ENCODE assay signal across 12 mouse cellular contexts in genomic region chr6:87778294-87779173, GRCm38 (mm10). TPM values are rescaled to one million over a fixed set of nuclear protein-coding genes. Genes with fewer than 3 reads are reported as not detected.
DNase-seq lines count a peak whose midpoint lies in the region; ATAC-seq lines count a peak whose summit lies in the region.
"Had no signal": no experiment of that assay in that cellular context is flagged by ENCODE, and none has a peak within 500 bp of the region (broad histone marks: within the 10 kb centered on the region; RNA-seq: fewer than 3 reads in every experiment).

No protein-coding gene starts in this region.

- no peak for DNase-seq in frontal cortex, postnatal 10 days (ENCODE audit: low spot score in 2 of 2)
- DNase-seq in right cerebral cortex, adult 2 months (ENCODE audit: low spot score in 2 of 2): no peak
- no peak for DNase-seq in adrenal gland, postnatal 4 days (ENCODE audit: low spot score in 2 of 2)
- DNase-seq: gastrocnemius, postnatal 36 days had no signal

- H3K36me3 ChIP-seq in neural tube, embryonic 13.5 days: no peaks in the 10 kb centered on the region
- no peaks in the 10 kb centered on the region for H3K36me3 ChIP-seq in neural tube, embryonic 15.5 days
- H3K36me3 ChIP-seq in kidney, embryonic 16.5 days (ENCODE audit: insufficient read depth, low read length): no peaks in the 10 kb centered on the region
- H3K36me3 ChIP-seq in stomach, embryonic 15.5 days: no peaks in the 10 kb centered on the region
- H3K36me3 ChIP-seq: embryonic facial prominence, embryonic 13.5 days; lung, embryonic 15.5 days; neural tube, embryonic 12.5 days had no signal

- 80% methylated on average over 11 of the region's 11 CpGs for WGBS in neural tube, embryonic 13.5 days
- WGBS in neural tube, embryonic 15.5 days: 76% methylated on average over 11 of the region's 11 CpGs
- WGBS in kidney, embryonic 16.5 days: 57% methylated on average over 11 of the region's 11 CpGs
- WGBS in stomach, embryonic 15.5 days: 67% methylated on average over 11 of the region's 11 CpGs

- ATAC-seq in neural tube, embryonic 13.5 days (ENCODE audit: low read depth): no peak
- ATAC-seq in neural tube, embryonic 15.5 days (ENCODE audit: low FRiP score): no peak
- peak; percentile 46 for ATAC-seq in granulocyte monocyte progenitor cell, adult 5-6 weeks (replicated peaks; ENCODE audit: poor library complexity, severe bottlenecking)
- peak; percentile 42; the same call in 1 of the 2 replicates for ATAC-seq in kidney, embryonic 16.5 days (ENCODE audit: low FRiP score, low TSS enrichment)
- 0 out of 2 replicates have a peak, but pooled peaks have one; percentile 17 for ATAC-seq in stomach, embryonic 15.5 days (ENCODE audit: insufficient read depth, low FRiP score, low read depth)

- no peaks in the 10 kb centered on the region for H3K4me1 ChIP-seq in neural tube, embryonic 13.5 days (replicated peaks)
- H3K4me1 ChIP-seq in neural tube, embryonic 15.5 days: no peaks in the 10 kb centered on the region
- no peaks in the 10 kb centered on the region for H3K4me1 ChIP-seq in kidney, embryonic 16.5 days (ENCODE audit: insufficient read depth, low read length)
- peaks cover 6% of the 10 kb centered on the region; the same call in 1 of the 2 replicates for H3K4me1 ChIP-seq in stomach, embryonic 15.5 days
- H3K4me1 ChIP-seq: embryonic facial prominence, embryonic 13.5 days; neural tube, embryonic 12.5 days had no signal

- H3K4me2 ChIP-seq in neural tube, embryonic 13.5 days: no peak overlapping the region
- H3K4me2 ChIP-seq in neural tube, embryonic 15.5 days: no peak overlapping the region
- no peak overlapping the region for H3K4me2 ChIP-seq in kidney, embryonic 16.5 days (replicated peaks; ENCODE audit: low read depth, low read length)
- H3K4me2 ChIP-seq in stomach, embryonic 15.5 days: no peak overlapping the region
- H3K4me2 ChIP-seq: embryonic facial prominence, embryonic 13.5 days; lung, embryonic 15.5 days; neural tube, embryonic 12.5 days had no signal

- H3K9ac ChIP-seq in neural tube, embryonic 13.5 days: 0 out of 2 replicates have a peak overlapping the region, but pooled peaks have one; percentile 22
- H3K9ac ChIP-seq in neural tube, embryonic 15.5 days (replicated peaks): no peak overlapping the region
- no peak overlapping the region for H3K9ac ChIP-seq in kidney, embryonic 16.5 days (replicated peaks; ENCODE audit: low read length)
- no peak overlapping the region for H3K9ac ChIP-seq in stomach, embryonic 15.5 days
- H3K9ac ChIP-seq: embryonic facial prominence, embryonic 13.5 days; lung, embryonic 15.5 days; neural tube, embryonic 12.5 days had no signal

- H3K4me3 ChIP-seq in neural tube, embryonic 13.5 days: no peak overlapping the region
- H3K4me3 ChIP-seq in neural tube, embryonic 15.5 days (replicated peaks): no peak overlapping the region
- no peak overlapping the region for H3K4me3 ChIP-seq in kidney, embryonic 16.5 days (ENCODE audit: low read length)
- no peak overlapping the region for H3K4me3 ChIP-seq in stomach, embryonic 15.5 days (replicated peaks)
- H3K4me3 ChIP-seq: embryonic facial prominence, embryonic 13.5 days; lung, embryonic 15.5 days; neural tube, embryonic 12.5 days had no signal

- H3K9me3 ChIP-seq in neural tube, embryonic 13.5 days: no peaks in the 10 kb centered on the region
- no peaks in the 10 kb centered on the region for H3K9me3 ChIP-seq in neural tube, embryonic 15.5 days (replicated peaks)
- H3K9me3 ChIP-seq in kidney, embryonic 16.5 days (ENCODE audit: low read length): no peaks in the 10 kb centered on the region
- no peaks in the 10 kb centered on the region for H3K9me3 ChIP-seq in stomach, embryonic 15.5 days
- H3K9me3 ChIP-seq: embryonic facial prominence, embryonic 13.5 days; lung, embryonic 15.5 days; neural tube, embryonic 12.5 days had no signal

- H3K27me3 ChIP-seq in neural tube, embryonic 13.5 days: no peaks in the 10 kb centered on the region
- H3K27me3 ChIP-seq in neural tube, embryonic 15.5 days (replicated peaks): no peaks in the 10 kb centered on the region
- no peaks in the 10 kb centered on the region for H3K27me3 ChIP-seq in kidney, embryonic 16.5 days (ENCODE audit: insufficient read depth, low read length)
- no peaks in the 10 kb centered on the region for H3K27me3 ChIP-seq in stomach, embryonic 15.5 days (replicated peaks)
- H3K27me3 ChIP-seq: embryonic facial prominence, embryonic 13.5 days; lung, embryonic 15.5 days; neural tube, embryonic 12.5 days had no signal

- H3K27ac ChIP-seq in neural tube, embryonic 13.5 days (replicated peaks): no peak overlapping the region
- no peak overlapping the region for H3K27ac ChIP-seq in neural tube, embryonic 15.5 days (replicated peaks)
- no peak overlapping the region for H3K27ac ChIP-seq in kidney, embryonic 16.5 days (ENCODE audit: low read length)
- H3K27ac ChIP-seq in stomach, embryonic 15.5 days: no peak overlapping the region
- H3K27ac ChIP-seq: embryonic facial prominence, embryonic 13.5 days; lung, embryonic 15.5 days; neural tube, embryonic 12.5 days had no signal

RNA-seq across cellular contexts. Expression of gene Gp9, which starts 0.7 kb away (rescaled TPM):
- polyA plus RNA-seq in neural tube, embryonic 13.5 days (2015; fragmentation: Nextera tagmentation; extraction: Ambion mirVana): 0.94 and 1.1 TPM in 2 replicates
- polyA plus RNA-seq in neural tube, embryonic 15.5 days (2015; fragmentation: Nextera tagmentation; extraction: Ambion mirVana): 0.56 and 0.65 TPM in 2 replicates
- total RNA-seq in granulocyte monocyte progenitor cell, adult 5-6 weeks (2014; fragmentation: Nextera tagmentation): 0.88 TPM in 1 of 2 replicates, not detected in the other
- total RNA-seq in granulocyte monocyte progenitor cell, adult 5-6 weeks (2017): 0.30 TPM in 1 of 2 replicates, not detected in the other
- polyA plus RNA-seq in kidney, embryonic 16.5 days (2015; fragmentation: Nextera tagmentation; extraction: Ambion mirVana): 1.0 and 1.6 TPM in 2 replicates
- polyA plus RNA-seq in stomach, embryonic 15.5 days (2015; fragmentation: Nextera tagmentation; extraction: Ambion mirVana): 1.7 and 2.4 TPM in 2 replicates
- 1 to 10 TPM; 1.0 to 1.1 TPM for total RNA-seq in adrenal gland, postnatal 4 days (2021)
- total RNA-seq: gastrocnemius, postnatal 36 days had no signal

RNA-seq across cellular contexts. Expression of gene Rab43, which starts 33.4 kb away (rescaled TPM):
- polyA plus RNA-seq in neural tube, embryonic 13.5 days (2015; fragmentation: Nextera tagmentation; extraction: Ambion mirVana): 8.8 and 9.2 TPM in 2 replicates
- 11.5 and 12.5 TPM in 2 replicates for polyA plus RNA-seq in neural tube, embryonic 15.5 days (2015; fragmentation: Nextera tagmentation; extraction: Ambion mirVana)
- 18.8 and 36.7 TPM in 2 replicates for total RNA-seq in granulocyte monocyte progenitor cell, adult 5-6 weeks (2014; fragmentation: Nextera tagmentation)
- total RNA-seq in granulocyte monocyte progenitor cell, adult 5-6 weeks (2017): 4.2 and 6.4 TPM in 2 replicates
- polyA plus RNA-seq in kidney, embryonic 16.5 days (2015; fragmentation: Nextera tagmentation; extraction: Ambion mirVana): 10.9 and 14.7 TPM in 2 replicates
- 11.9 and 12.4 TPM in 2 replicates for polyA plus RNA-seq in stomach, embryonic 15.5 days (2015; fragmentation: Nextera tagmentation; extraction: Ambion mirVana)
- 10 to 100 TPM; 44.3 to 49.2 TPM for total RNA-seq in adrenal gland, postnatal 4 days (2021)

RNA-seq across cellular contexts. Expression of gene Efcc1, which starts 47.9 kb away (rescaled TPM):
- polyA plus RNA-seq in neural tube, embryonic 13.5 days (2015; fragmentation: Nextera tagmentation; extraction: Ambion mirVana): 4.3 TPM in 2 replicates
- 4.9 and 6.2 TPM in 2 replicates for polyA plus RNA-seq in neural tube, embryonic 15.5 days (2015; fragmentation: Nextera tagmentation; extraction: Ambion mirVana)
- total RNA-seq in granulocyte monocyte progenitor cell, adult 5-6 weeks (2014; fragmentation: Nextera tagmentation): 0.11 and 1.3 TPM in 2 replicates
- total RNA-seq in granulocyte monocyte progenitor cell, adult 5-6 weeks (2017): 1.5 and 4.8 TPM in 2 replicates
- 1.4 and 2.0 TPM in 2 replicates for polyA plus RNA-seq in kidney, embryonic 16.5 days (2015; fragmentation: Nextera tagmentation; extraction: Ambion mirVana)
- 1.5 and 1.8 TPM in 2 replicates for polyA plus RNA-seq in stomach, embryonic 15.5 days (2015; fragmentation: Nextera tagmentation; extraction: Ambion mirVana)
- total RNA-seq in adrenal gland, postnatal 4 days (2021): 1 to 10 TPM; 2.0 to 2.1 TPM

RNA-seq across cellular contexts. Expression of gene Gm45140, which starts 57.1 kb away (rescaled TPM):
- polyA plus RNA-seq in neural tube, embryonic 13.5 days (2015; fragmentation: Nextera tagmentation; extraction: Ambion mirVana): 3.0 and 4.5 TPM in 2 replicates
- polyA plus RNA-seq in neural tube, embryonic 15.5 days (2015; fragmentation: Nextera tagmentation; extraction: Ambion mirVana): 1.5 and 2.1 TPM in 2 replicates
- 2.2 and 5.6 TPM in 2 replicates for total RNA-seq in granulocyte monocyte progenitor cell, adult 5-6 weeks (2014; fragmentation: Nextera tagmentation)
- total RNA-seq in granulocyte monocyte progenitor cell, adult 5-6 weeks (2017): 11.6 and 14.3 TPM in 2 replicates
- 2.7 and 5.2 TPM in 2 replicates for polyA plus RNA-seq in kidney, embryonic 16.5 days (2015; fragmentation: Nextera tagmentation; extraction: Ambion mirVana)
- polyA plus RNA-seq in stomach, embryonic 15.5 days (2015; fragmentation: Nextera tagmentation; extraction: Ambion mirVana): 4.2 and 4.7 TPM in 2 replicates
- total RNA-seq in adrenal gland, postnatal 4 days (2021): 1 to 10 TPM; 1.7 to 3.0 TPM

Comparison
In these comparisons a context has a peak if more than half of its experiments do, and no peak if none do; other contexts are left out.
1. ATAC-seq: peak in granulocyte monocyte progenitor cell, adult 5-6 weeks (single experiment), kidney, embryonic 16.5 days (single experiment) and stomach, embryonic 15.5 days (single experiment); none in neural tube, embryonic 13.5 days (single experiment) and neural tube, embryonic 15.5 days (single experiment).